27 mouse cellular contexts compared by ENCODE assay signal in genomic region chr10:76289936-76290671, GRCm38 (mm10). TPM values are rescaled to one million over a fixed set of nuclear protein-coding genes. Genes with fewer than 3 reads are reported as not detected.
DNase-seq lines count a peak whose midpoint lies in the region; ATAC-seq and TF ChIP-seq lines count a peak whose summit lies in the region.
"Had no signal": no experiment of that assay in that cellular context is flagged by ENCODE, and none has a peak within 500 bp of the region (broad histone marks: within the 10 kb centered on the region; RNA-seq: fewer than 3 reads in every experiment).

No protein-coding gene starts in this region.

- H3K9ac ChIP-seq in MEL (ENCODE audit: control insufficient read depth, low read depth, low read length, poor library complexity, severe bottlenecking), result no peak overlapping the region
- H3K9ac ChIP-seq: embryonic facial prominence, embryonic 12.5 days; embryonic facial prominence, embryonic 15.5 days; forebrain, embryonic 12.5 days; forebrain, embryonic 15.5 days; heart, embryonic 13.5 days; hindbrain, embryonic 12.5 days; hindbrain, embryonic 15.5 days had no signal

- TF ChIP-seq POLR2A in MEL (IDR thresholded peaks at IDR 0.05; ENCODE audit: control insufficient read depth in 1 of 2, insufficient read depth in 1 of 2, low read depth in 1 of 2, low read length in 2 of 2, poor library complexity in 1 of 2), result no peak

- H3K4me3 ChIP-seq in layer of hippocampus, adult 2 months, result no peak overlapping the region
- H3K4me3 ChIP-seq in MEL (ENCODE audit: control insufficient read depth in 1 of 2, insufficient read depth in 1 of 2, low read depth in 2 of 2, low read length in 2 of 2), result no peak overlapping the region
- H3K4me3 ChIP-seq: embryonic facial prominence, embryonic 12.5 days; embryonic facial prominence, embryonic 15.5 days; erythroblast, embryonic 14.5 days; forebrain, embryonic 12.5 days; forebrain, embryonic 15.5 days; heart, adult 2 months; heart, embryonic 10.5 days; heart, embryonic 13.5 days; hindbrain, embryonic 12.5 days; hindbrain, embryonic 15.5 days had no signal

- peaks cover 0 to 2% of the 10 kb centered on the region in 2 experiments; a peak in 2 of 4 replicates for H3K36me3 ChIP-seq in MEL (ENCODE audit: control insufficient read depth in 1 of 2, insufficient read depth in 2 of 2, low read length in 2 of 2)

- TF ChIP-seq CTCF in layer of hippocampus, adult 2 months (conservative IDR thresholded peaks at IDR 0.05), result no peak
- TF ChIP-seq CTCF in MEL (IDR thresholded peaks at IDR 0.05 in 2 of 3, conservative IDR thresholded peaks at IDR 0.05 in 1 of 3; ENCODE audit: control insufficient read depth in 1 of 3, insufficient read depth in 1 of 3, low read depth in 2 of 3, low read length in 3 of 3, poor library complexity in 1 of 3, severe bottlenecking in 1 of 3), result no peak

- H3K27ac ChIP-seq in layer of hippocampus, adult 2 months, result peak overlapping the region; percentile 33
- H3K27ac ChIP-seq in MEL (ENCODE audit: control insufficient read depth, low read depth, low read length), result no peak overlapping the region
- H3K27ac ChIP-seq: embryonic facial prominence, embryonic 12.5 days; embryonic facial prominence, embryonic 15.5 days; forebrain, embryonic 12.5 days; forebrain, embryonic 15.5 days; heart, adult 2 months; heart, embryonic 10.5 days; heart, embryonic 13.5 days; hindbrain, embryonic 12.5 days; hindbrain, embryonic 15.5 days had no signal

- DNase-seq in layer of hippocampus, adult 2 months (ENCODE audit: low spot score in 2 of 2), result no peak
- no peak for DNase-seq in layer of hippocampus, adult 8-10 months (ENCODE audit: low spot score in 2 of 2)
- DNase-seq in MEL (ENCODE audit: low read depth, low spot score), result peak; percentile 66
- no peak for DNase-seq in adrenal gland, postnatal 36 days
- no peak for DNase-seq in spleen, postnatal 4 days (ENCODE audit: low spot score in 2 of 2)
- no peak for DNase-seq in kidney, adult 11 months
- DNase-seq: adrenal gland, adult 2 months; adrenal gland, postnatal 25 days; cerebellum, adult 11-12 months; cerebellum, adult 9-10 months; cerebellum, postnatal 14 days; gastrocnemius, postnatal 25 days; heart, adult 2 months; heart, postnatal 14 days had no signal

- H3K9me3 ChIP-seq in MEL (replicated peaks; ENCODE audit: insufficient read depth, low read length), result no peaks in the 10 kb centered on the region
- H3K9me3 ChIP-seq: embryonic facial prominence, embryonic 12.5 days; embryonic facial prominence, embryonic 15.5 days; forebrain, embryonic 12.5 days; forebrain, embryonic 15.5 days; heart, embryonic 10.5 days; heart, embryonic 13.5 days; hindbrain, embryonic 12.5 days; hindbrain, embryonic 15.5 days had no signal

- peak; percentile 57; the same call in 1 of the 2 replicates for ATAC-seq in common myeloid progenitor, adult 5-6 weeks (replicated peaks; ENCODE audit: low read depth, poor library complexity, severe bottlenecking)
- peak; percentile 51 for ATAC-seq in megakaryocyte, adult 5-6 weeks (ENCODE audit: poor library complexity, severe bottlenecking)
- ATAC-seq: forebrain, embryonic 15.5 days had no signal

- no peaks in the 10 kb centered on the region; a peak in 1 of 4 replicates for H3K4me1 ChIP-seq in MEL (ENCODE audit: control insufficient read depth in 1 of 2, insufficient read depth in 2 of 2, low read length in 2 of 2)
- H3K4me1 ChIP-seq: embryonic facial prominence, embryonic 12.5 days; embryonic facial prominence, embryonic 15.5 days; forebrain, embryonic 12.5 days; forebrain, embryonic 15.5 days; heart, embryonic 10.5 days; heart, embryonic 13.5 days; hindbrain, embryonic 12.5 days; hindbrain, embryonic 15.5 days had no signal

- H3K79me2 ChIP-seq in MEL (ENCODE audit: control insufficient read depth, insufficient read depth, low read length, poor library complexity), result no peaks in the 10 kb centered on the region

- TF ChIP-seq EP300 in MEL (IDR thresholded peaks at IDR 0.05; ENCODE audit: low read depth in 1 of 2, low read length in 2 of 2), result no peak

- no peaks in the 10 kb centered on the region for H3K27me3 ChIP-seq in MEL (ENCODE audit: control insufficient read depth in 1 of 2, insufficient read depth in 2 of 2, low read length in 2 of 2)
- H3K27me3 ChIP-seq: embryonic facial prominence, embryonic 12.5 days; embryonic facial prominence, embryonic 15.5 days; forebrain, embryonic 12.5 days; forebrain, embryonic 15.5 days; heart, embryonic 13.5 days; hindbrain, embryonic 12.5 days; hindbrain, embryonic 15.5 days had no signal

- TF ChIP-seq RAD21 in MEL (IDR thresholded peaks at IDR 0.05; ENCODE audit: low read depth, low read length), result no peak

TF ChIP-seq in MEL, 35 proteins besides CTCF, POLR2A, EP300 and RAD21:
- TF ChIP-seq MAZ (IDR thresholded peaks at IDR 0.05; ENCODE audit: low read depth, low read length) (no peak), CHD1 (IDR thresholded peaks at IDR 0.05; ENCODE audit: low read depth, low read length) (no peak), ETS1 (IDR thresholded peaks at IDR 0.05; ENCODE audit: low read depth, low read length) (no peak), TAL1 (IDR thresholded peaks at IDR 0.05; ENCODE audit: low read length) (no peak), MYB (IDR thresholded peaks at IDR 0.05; ENCODE audit: low read depth, low read length) (peak; percentile 41), TCF12 (IDR thresholded peaks at IDR 0.05; ENCODE audit: low read depth, low read length) (0 out of 2 replicates have a peak, but pooled peaks have one; percentile 26), UBTF (IDR thresholded peaks at IDR 0.05; ENCODE audit: borderline replicate concordance, insufficient read depth, low read depth, low read length) (no peak), MYC (IDR thresholded peaks at IDR 0.05; ENCODE audit: low read depth, low read length) (no peak), BHLHE40 (IDR thresholded peaks at IDR 0.05; ENCODE audit: borderline replicate concordance, low read depth, low read length) (no peak), ZKSCAN1 (IDR thresholded peaks at IDR 0.05; ENCODE audit: low read depth, low read length) (no peak), ZC3H11A (IDR thresholded peaks at IDR 0.05; ENCODE audit: low read depth, low read length) (no peak), SMC3 (IDR thresholded peaks at IDR 0.05; ENCODE audit: low read depth, low read length) (no peak)

RNA-seq across cellular contexts. Expression of gene S100b, which starts 36.5 kb away (rescaled TPM):
- total RNA-seq in layer of hippocampus, adult 2 months (2021), result 100 to 1,000 TPM; 118 to 128 TPM
- 100 to 1,000 TPM; 146 to 207 (median 176) TPM for total RNA-seq in layer of hippocampus, adult 8-10 months (2022)
- total RNA-seq in MEL (2012; rRNA removed), result not detected in 2 replicates
- polyA plus RNA-seq in MEL (2012; ENCODE audit: insufficient read depth in 1 of 2, insufficient read length in 2 of 2, low read depth in 1 of 2, low replicate concordance in 2 of 2, missing spikeins in 1 of 2), result not detected
- total RNA-seq in common myeloid progenitor, adult 5-6 weeks (2017), result not detected in 2 replicates
- 0.14 and 0.47 TPM in 2 replicates for total RNA-seq in megakaryocyte, adult 5-6 weeks (2015)
- total RNA-seq in megakaryocyte, adult 5-6 weeks (2017), result 0.11 TPM in 1 of 2 replicates, not detected in the other
- 10 to 100 TPM; 12.1 to 17.8 TPM for total RNA-seq in adrenal gland, postnatal 36 days (2021)
- total RNA-seq: ES-E14; hematopoietic stem cell, adult 5-6 weeks had no signal
- polyA plus RNA-seq: erythroblast, embryonic 14.5 days had no signal

RNA-seq across cellular contexts. Expression of gene Prmt2, which starts 52.4 kb away (rescaled TPM):
- total RNA-seq in layer of hippocampus, adult 2 months (2021), result 10 to 100 TPM; 72.2 to 75.3 TPM
- 10 to 100 TPM; 63.9 to 78.1 (median 75.3) TPM for total RNA-seq in layer of hippocampus, adult 8-10 months (2022)
- 6.7 and 6.8 TPM in 2 replicates for total RNA-seq in MEL (2012; rRNA removed)
- 10 to 100 TPM in 1 of 2 experiments, not detected in 1; 12.6 TPM for polyA plus RNA-seq in MEL (2012; ENCODE audit: insufficient read depth in 1 of 2, insufficient read length in 2 of 2, low read depth in 1 of 2, low replicate concordance in 2 of 2, missing spikeins in 1 of 2)
- total RNA-seq in common myeloid progenitor, adult 5-6 weeks (2017), result 1.5 and 2.1 TPM in 2 replicates
- total RNA-seq in megakaryocyte, adult 5-6 weeks (2015), result 1.7 and 2.3 TPM in 2 replicates
- 1.3 and 2.0 TPM in 2 replicates for total RNA-seq in megakaryocyte, adult 5-6 weeks (2017)
- total RNA-seq in adrenal gland, postnatal 36 days (2021), result 10 to 100 TPM; 21.3 to 25.5 TPM

RNA-seq across cellular contexts. Expression of gene Dip2a, which starts 55.0 kb away (rescaled TPM):
- 10 to 100 TPM; 50.9 to 51.0 TPM for total RNA-seq in layer of hippocampus, adult 2 months (2021)
- total RNA-seq in layer of hippocampus, adult 8-10 months (2022), result 10 to 100 TPM; 61.0 to 72.9 (median 64.9) TPM
- total RNA-seq in MEL (2012; rRNA removed), result 2.6 and 2.8 TPM in 2 replicates
- 1 to 10 TPM in 1 of 2 experiments, not detected in 1; 5.7 TPM for polyA plus RNA-seq in MEL (2012; ENCODE audit: insufficient read depth in 1 of 2, insufficient read length in 2 of 2, low read depth in 1 of 2, low replicate concordance in 2 of 2, missing spikeins in 1 of 2)
- 2.6 and 3.1 TPM in 2 replicates for total RNA-seq in common myeloid progenitor, adult 5-6 weeks (2017)
- 3.6 and 4.3 TPM in 2 replicates for total RNA-seq in megakaryocyte, adult 5-6 weeks (2015)
- total RNA-seq in megakaryocyte, adult 5-6 weeks (2017), result 5.1 and 5.3 TPM in 2 replicates
- total RNA-seq in adrenal gland, postnatal 36 days (2021), result 10 to 100 TPM; 21.5 to 26.9 TPM

Comparison
In these comparisons a context has a peak if more than half of its experiments do, and no peak if none do; other contexts are left out.
1. RNA of gene S100b, which starts 36.5 kb away (total RNA-seq): 146 to 207 TPM in layer of hippocampus, adult 8-10 months, 118 to 128 TPM in layer of hippocampus, adult 2 months and 12.1 to 17.8 TPM in adrenal gland, postnatal 36 days; 0.11 to 0.47 TPM in megakaryocyte, adult 5-6 weeks, not detected in MEL and not detected in common myeloid progenitor, adult 5-6 weeks; every median in the first group is over 4 times any median in the second.